Mouse (Mus musculus): ENCODE data around the gene Brap.
"Not testable (repeated sequence)": the region's sequence is repeated elsewhere in the genome, so short reads cannot be mapped to it uniquely, and the experiment has no call there.

- not testable (repeated sequence) for TF ChIP-seq CTCF (IDR thresholded peaks at IDR 0.05; ENCODE audit: low read depth, low read length); POLR2A (IDR thresholded peaks at IDR 0.05; ENCODE audit: insufficient read depth, low read length); EP300 (IDR thresholded peaks at IDR 0.05; ENCODE audit: insufficient read depth, low read depth, low read length)
Observed at GRCm38 (mm10) chr5:121614921-121615320, 45.4 kb upstream of the Brap start.
